Comparison of ENCODE assay signal across 16 mouse cellular contexts in genomic region chr14:51095736-51096524, GRCm38 (mm10). TPM values are rescaled to one million over a fixed set of nuclear protein-coding genes. Genes with fewer than 3 reads are reported as not detected.
DNase-seq lines count a peak whose midpoint lies in the region; ATAC-seq and TF ChIP-seq lines count a peak whose summit lies in the region.
"Had no signal": no experiment of that assay in that cellular context is flagged by ENCODE, and none has a peak within 500 bp of the region (broad histone marks: within the 10 kb centered on the region; RNA-seq: fewer than 3 reads in every experiment).

No protein-coding gene starts in this region.

- no peak overlapping the region for H3K4me3 ChIP-seq in lung, postnatal 0 days (ENCODE audit: low read depth, low read length)
- H3K4me3 ChIP-seq in stomach, postnatal 0 days (ENCODE audit: low read depth, low read length) = no peak overlapping the region
- H3K4me3 ChIP-seq in forebrain, postnatal 0 days (ENCODE audit: low read depth, low read length) = no peak overlapping the region
- H3K4me3 ChIP-seq in midbrain, postnatal 0 days (ENCODE audit: low read depth, low read length) = no peak overlapping the region
- H3K4me3 ChIP-seq in hindbrain, embryonic 10.5 days = no peak overlapping the region
- H3K4me3 ChIP-seq: neural tube, embryonic 13.5 days had no signal

- TF ChIP-seq CTCF in lung, postnatal 0 days (IDR thresholded peaks at IDR 0.05) = no peak
- TF ChIP-seq CTCF in stomach, postnatal 0 days (IDR thresholded peaks at IDR 0.05; ENCODE audit: low read depth) = no peak
- no peak for TF ChIP-seq CTCF in forebrain, postnatal 0 days (IDR thresholded peaks at IDR 0.05; ENCODE audit: low read depth)
- TF ChIP-seq CTCF in midbrain, postnatal 0 days (IDR thresholded peaks at IDR 0.05) = no peak

- no peak overlapping the region for H3K9ac ChIP-seq in lung, postnatal 0 days (replicated peaks; ENCODE audit: low read depth)
- no peak overlapping the region for H3K9ac ChIP-seq in stomach, postnatal 0 days (ENCODE audit: low read length)
- no peak overlapping the region for H3K9ac ChIP-seq in forebrain, postnatal 0 days
- no peak overlapping the region for H3K9ac ChIP-seq in midbrain, postnatal 0 days (replicated peaks; ENCODE audit: low read length, poor library complexity, severe bottlenecking)
- H3K9ac ChIP-seq: neural tube, embryonic 13.5 days had no signal

- H3K27me3 ChIP-seq in lung, postnatal 0 days (replicated peaks; ENCODE audit: insufficient read depth, low read length) = no peaks in the 10 kb centered on the region
- no peaks in the 10 kb centered on the region for H3K27me3 ChIP-seq in stomach, postnatal 0 days (ENCODE audit: control insufficient read depth, insufficient read depth, low read length)
- H3K27me3 ChIP-seq in forebrain, postnatal 0 days (ENCODE audit: insufficient read depth, low read length) = no peaks in the 10 kb centered on the region
- H3K27me3 ChIP-seq in midbrain, postnatal 0 days (ENCODE audit: insufficient read depth, low read length) = no peaks in the 10 kb centered on the region
- peaks cover 5% of the 10 kb centered on the region; the same call in 1 of the 2 replicates for H3K27me3 ChIP-seq in hindbrain, embryonic 10.5 days (ENCODE audit: insufficient read depth, poor library complexity, severe bottlenecking)
- H3K27me3 ChIP-seq: neural tube, embryonic 13.5 days had no signal

- 21% methylated on average over 9 of the region's 9 CpGs for WGBS in lung, postnatal 0 days
- WGBS in stomach, postnatal 0 days = 17% methylated on average over 9 of the region's 9 CpGs
- 66% methylated on average over 9 of the region's 9 CpGs for WGBS in forebrain, postnatal 0 days
- 73% methylated on average over 9 of the region's 9 CpGs for WGBS in midbrain, postnatal 0 days
- 78% methylated on average over 9 of the region's 9 CpGs for WGBS in hindbrain, embryonic 10.5 days

- no peaks in the 10 kb centered on the region for H3K36me3 ChIP-seq in lung, postnatal 0 days (ENCODE audit: insufficient read depth, low read length)
- no peaks in the 10 kb centered on the region for H3K36me3 ChIP-seq in stomach, postnatal 0 days (ENCODE audit: control insufficient read depth, insufficient read depth, low read length)
- H3K36me3 ChIP-seq in forebrain, postnatal 0 days (ENCODE audit: insufficient read depth) = no peaks in the 10 kb centered on the region
- no peaks in the 10 kb centered on the region for H3K36me3 ChIP-seq in midbrain, postnatal 0 days (ENCODE audit: insufficient read depth, low read length)
- no peaks in the 10 kb centered on the region for H3K36me3 ChIP-seq in hindbrain, embryonic 10.5 days
- H3K36me3 ChIP-seq: neural tube, embryonic 13.5 days had no signal

- 0 out of 2 replicates have a peak, but pooled peaks have one; percentile 23 for TF ChIP-seq EP300 in lung, postnatal 0 days (IDR thresholded peaks at IDR 0.05)
- no peak for TF ChIP-seq EP300 in stomach, postnatal 0 days (optimal IDR thresholded peaks at IDR 0.05)

- H3K9me3 ChIP-seq in lung, postnatal 0 days (ENCODE audit: low read length) = no peaks in the 10 kb centered on the region
- no peaks in the 10 kb centered on the region for H3K9me3 ChIP-seq in stomach, postnatal 0 days (ENCODE audit: control insufficient read depth, low read length)
- H3K9me3 ChIP-seq in forebrain, postnatal 0 days (ENCODE audit: low read length) = no peaks in the 10 kb centered on the region
- H3K9me3 ChIP-seq in midbrain, postnatal 0 days (ENCODE audit: low read length) = no peaks in the 10 kb centered on the region
- H3K9me3 ChIP-seq in hindbrain, embryonic 10.5 days = no peaks in the 10 kb centered on the region
- H3K9me3 ChIP-seq: neural tube, embryonic 13.5 days had no signal

- H3K4me1 ChIP-seq in lung, postnatal 0 days (ENCODE audit: insufficient read depth, low read depth, low read length) = no peaks in the 10 kb centered on the region
- H3K4me1 ChIP-seq in stomach, postnatal 0 days (replicated peaks; ENCODE audit: control insufficient read depth, insufficient read depth) = no peaks in the 10 kb centered on the region
- H3K4me1 ChIP-seq in forebrain, postnatal 0 days (ENCODE audit: insufficient read depth) = no peaks in the 10 kb centered on the region
- no peaks in the 10 kb centered on the region for H3K4me1 ChIP-seq in midbrain, postnatal 0 days (ENCODE audit: insufficient read depth, low read length)
- H3K4me1 ChIP-seq in hindbrain, embryonic 10.5 days (replicated peaks) = peaks cover 4% of the 10 kb centered on the region; the same call in 1 of the 2 replicates

- peak; percentile 18 for DNase-seq in right cerebral cortex, adult 18-20 months
- no peak for DNase-seq in right cerebral cortex, postnatal 10 days (ENCODE audit: low spot score in 2 of 2)
- peak; percentile 56 to 57 for DNase-seq in kidney, postnatal 25 days
- peak; percentile 74 for DNase-seq in lung, postnatal 0 days (ENCODE audit: low spot score)
- peak; percentile 71 for DNase-seq in stomach, postnatal 0 days (ENCODE audit: low spot score)
- no peak for DNase-seq in forebrain, postnatal 0 days
- DNase-seq in midbrain, postnatal 0 days (ENCODE audit: low spot score) = no peak
- no peak for DNase-seq in hindbrain, embryonic 10.5 days (ENCODE audit: low spot score)
- DNase-seq: adrenal gland, postnatal 10 days; cerebellum, postnatal 14 days; gastrocnemius, postnatal 36 days; heart, postnatal 4 days had no signal

- H3K27ac ChIP-seq in lung, postnatal 0 days (ENCODE audit: low read length) = no peak overlapping the region
- no peak overlapping the region for H3K27ac ChIP-seq in stomach, postnatal 0 days (replicated peaks)
- H3K27ac ChIP-seq in forebrain, postnatal 0 days (ENCODE audit: low read depth, low read length) = no peak overlapping the region
- H3K27ac ChIP-seq in midbrain, postnatal 0 days (ENCODE audit: low read depth, low read length) = no peak overlapping the region
- H3K27ac ChIP-seq in hindbrain, embryonic 10.5 days = no peak overlapping the region
- H3K27ac ChIP-seq: neural tube, embryonic 13.5 days had no signal

- 0 out of 2 replicates have a peak overlapping the region, but pooled peaks have one; percentile 17 for H3K4me2 ChIP-seq in lung, postnatal 0 days (replicated peaks; ENCODE audit: low read depth, low read length)
- no peak overlapping the region for H3K4me2 ChIP-seq in stomach, postnatal 0 days (replicated peaks; ENCODE audit: low read depth)
- no peak overlapping the region for H3K4me2 ChIP-seq in forebrain, postnatal 0 days (ENCODE audit: low read depth)
- H3K4me2 ChIP-seq in midbrain, postnatal 0 days (ENCODE audit: low read depth, low read length, poor library complexity, severe bottlenecking) = no peak overlapping the region
- H3K4me2 ChIP-seq: neural tube, embryonic 13.5 days had no signal

- ATAC-seq in lung, postnatal 0 days = peak; percentile 74
- ATAC-seq in stomach, postnatal 0 days (ENCODE audit: low FRiP score, low TSS enrichment) = peak; percentile 91
- no peak for ATAC-seq in forebrain, postnatal 0 days
- no peak for ATAC-seq in midbrain, postnatal 0 days (ENCODE audit: low FRiP score)

RNA-seq across cellular contexts. Expression of gene Ang, which starts 5.0 kb away (rescaled TPM):
- 41.5 and 45.4 TPM in 2 replicates for polyA plus RNA-seq in lung, postnatal 0 days (2015; fragmentation: Nextera tagmentation; extraction: Ambion mirVana)
- 27.7 and 29.5 TPM in 2 replicates for polyA plus RNA-seq in stomach, postnatal 0 days (2015; fragmentation: Nextera tagmentation; extraction: Ambion mirVana)
- 0.62 and 4.9 TPM in 2 replicates for total RNA-seq in forebrain, postnatal 0 days (2014; rRNA removed)
- 2.8 and 4.0 TPM in 2 replicates for polyA plus RNA-seq in forebrain, postnatal 0 days (2015; fragmentation: Nextera tagmentation; extraction: Ambion mirVana)
- total RNA-seq in midbrain, postnatal 0 days (2014; rRNA removed) = 2.1 and 3.2 TPM in 2 replicates
- 2.3 and 3.3 TPM in 2 replicates for polyA plus RNA-seq in midbrain, postnatal 0 days (2015; fragmentation: Nextera tagmentation; extraction: Ambion mirVana)
- 3.3 and 4.5 TPM in 2 replicates for polyA plus RNA-seq in hindbrain, embryonic 10.5 days (2016; fragmentation: Nextera tagmentation; extraction: Ambion mirVana)
- total RNA-seq: megakaryocyte-erythroid progenitor cell, adult 5-6 weeks had no signal

RNA-seq across cellular contexts. Expression of gene Rnase4, which starts 5.1 kb away (rescaled TPM):
- polyA plus RNA-seq in lung, postnatal 0 days (2015; fragmentation: Nextera tagmentation; extraction: Ambion mirVana) = 423 and 443 TPM in 2 replicates
- polyA plus RNA-seq in stomach, postnatal 0 days (2015; fragmentation: Nextera tagmentation; extraction: Ambion mirVana) = 152 and 157 TPM in 2 replicates
- 23.2 and 27.7 TPM in 2 replicates for total RNA-seq in forebrain, postnatal 0 days (2014; rRNA removed)
- 15.8 and 16.3 TPM in 2 replicates for polyA plus RNA-seq in forebrain, postnatal 0 days (2015; fragmentation: Nextera tagmentation; extraction: Ambion mirVana)
- total RNA-seq in midbrain, postnatal 0 days (2014; rRNA removed) = 27.2 and 29.3 TPM in 2 replicates
- polyA plus RNA-seq in midbrain, postnatal 0 days (2015; fragmentation: Nextera tagmentation; extraction: Ambion mirVana) = 14.9 and 15.1 TPM in 2 replicates
- 11.5 and 17.5 TPM in 2 replicates for polyA plus RNA-seq in hindbrain, embryonic 10.5 days (2016; fragmentation: Nextera tagmentation; extraction: Ambion mirVana)
- total RNA-seq: megakaryocyte-erythroid progenitor cell, adult 5-6 weeks had no signal

RNA-seq across cellular contexts. Expression of gene Eddm3b, which starts 18.3 kb away (rescaled TPM):
- 0.08 and 0.15 TPM in 2 replicates for polyA plus RNA-seq in lung, postnatal 0 days (2015; fragmentation: Nextera tagmentation; extraction: Ambion mirVana)
- not detected in 2 replicates for polyA plus RNA-seq in stomach, postnatal 0 days (2015; fragmentation: Nextera tagmentation; extraction: Ambion mirVana)
- total RNA-seq in forebrain, postnatal 0 days (2014; rRNA removed) = 0.15 TPM in 1 of 2 replicates, not detected in the other
- 0.22 TPM in 1 of 2 replicates, not detected in the other for polyA plus RNA-seq in forebrain, postnatal 0 days (2015; fragmentation: Nextera tagmentation; extraction: Ambion mirVana)
- total RNA-seq in midbrain, postnatal 0 days (2014; rRNA removed) = not detected in 2 replicates
- 0.11 TPM in 1 of 2 replicates, not detected in the other for polyA plus RNA-seq in midbrain, postnatal 0 days (2015; fragmentation: Nextera tagmentation; extraction: Ambion mirVana)
- polyA plus RNA-seq in hindbrain, embryonic 10.5 days (2016; fragmentation: Nextera tagmentation; extraction: Ambion mirVana) = 0.37 TPM in 1 of 2 replicates, not detected in the other
- total RNA-seq: adrenal gland, postnatal 10 days; gastrocnemius, postnatal 36 days; heart, postnatal 4 days; layer of hippocampus, postnatal 14 days; megakaryocyte-erythroid progenitor cell, adult 5-6 weeks had no signal
- polyA plus RNA-seq: C2C12; neural tube, embryonic 13.5 days had no signal

RNA-seq across cellular contexts. Expression of gene Olfr750, which starts 21.7 kb away (rescaled TPM):
- 0.05 and 0.10 TPM in 2 replicates for polyA plus RNA-seq in lung, postnatal 0 days (2015; fragmentation: Nextera tagmentation; extraction: Ambion mirVana)
- polyA plus RNA-seq in stomach, postnatal 0 days (2015; fragmentation: Nextera tagmentation; extraction: Ambion mirVana) = not detected in 2 replicates
- total RNA-seq in forebrain, postnatal 0 days (2014; rRNA removed) = not detected in 2 replicates
- 0.08 TPM in 1 of 2 replicates, not detected in the other for polyA plus RNA-seq in forebrain, postnatal 0 days (2015; fragmentation: Nextera tagmentation; extraction: Ambion mirVana)
- 0.66 TPM in 1 of 2 replicates, not detected in the other for total RNA-seq in midbrain, postnatal 0 days (2014; rRNA removed)
- polyA plus RNA-seq in midbrain, postnatal 0 days (2015; fragmentation: Nextera tagmentation; extraction: Ambion mirVana) = 0.02 and 0.07 TPM in 2 replicates
- 0.03 TPM in 1 of 2 replicates, not detected in the other for polyA plus RNA-seq in hindbrain, embryonic 10.5 days (2016; fragmentation: Nextera tagmentation; extraction: Ambion mirVana)
- total RNA-seq: adrenal gland, postnatal 10 days; gastrocnemius, postnatal 36 days; heart, postnatal 4 days; layer of hippocampus, postnatal 14 days; megakaryocyte-erythroid progenitor cell, adult 5-6 weeks had no signal
- polyA plus RNA-seq: C2C12; neural tube, embryonic 13.5 days had no signal

RNA-seq across cellular contexts. Expression of gene Rnase6, which starts 27.8 kb away (rescaled TPM):
- polyA plus RNA-seq in lung, postnatal 0 days (2015; fragmentation: Nextera tagmentation; extraction: Ambion mirVana) = 2.9 and 3.2 TPM in 2 replicates
- 1.2 and 1.3 TPM in 2 replicates for polyA plus RNA-seq in stomach, postnatal 0 days (2015; fragmentation: Nextera tagmentation; extraction: Ambion mirVana)
- total RNA-seq in forebrain, postnatal 0 days (2014; rRNA removed) = 0.77 and 2.7 TPM in 2 replicates
- polyA plus RNA-seq in forebrain, postnatal 0 days (2015; fragmentation: Nextera tagmentation; extraction: Ambion mirVana) = 1.3 and 1.4 TPM in 2 replicates
- total RNA-seq in midbrain, postnatal 0 days (2014; rRNA removed) = 1.3 and 2.5 TPM in 2 replicates
- 1.9 and 2.5 TPM in 2 replicates for polyA plus RNA-seq in midbrain, postnatal 0 days (2015; fragmentation: Nextera tagmentation; extraction: Ambion mirVana)
- 0.29 TPM in 1 of 2 replicates, not detected in the other for polyA plus RNA-seq in hindbrain, embryonic 10.5 days (2016; fragmentation: Nextera tagmentation; extraction: Ambion mirVana)
- polyA plus RNA-seq: C2C12 had no signal

Comparison
In these comparisons a context has a peak if more than half of its experiments do, and no peak if none do; other contexts are left out.
1. DNase-seq: peak in right cerebral cortex, adult 18-20 months (single experiment), kidney, postnatal 25 days (2 of 2), lung, postnatal 0 days (single experiment) and stomach, postnatal 0 days (single experiment); none in right cerebral cortex, postnatal 10 days (0 of 2), forebrain, postnatal 0 days (single experiment), midbrain, postnatal 0 days (single experiment) and hindbrain, embryonic 10.5 days (single experiment).
2. ATAC-seq: peak in lung, postnatal 0 days (single experiment) and stomach, postnatal 0 days (single experiment); none in forebrain, postnatal 0 days (single experiment) and midbrain, postnatal 0 days (single experiment).